Mouse (Mus musculus) limb, embryonic 12.5 days (tissue): Measurements from ENCODE around the gene Eps8l2. TPM values are rescaled to one million over a fixed set of nuclear protein-coding genes. Genes with fewer than 3 reads are reported as not detected.

Experiments used
- ATAC-seq: fragments of 200-750 bp; cut with Nextera tagmentation; 2 replicates; pipeline ENCODE4 v1.8.0; 2017; ENCODE audit warnings: low read depth, moderate TSS enrichment; ENCODE audit not compliant: insufficient number of reproducible peaks, insufficient read depth, low FRiP score, low TSS enrichment
- H3K27ac ChIP-seq: fragments of 300-500 bp; sonication (generic); 2 replicates; pipeline ENCODE4 v1.5.1; 2016; ENCODE audit warnings: mild to moderate bottlenecking, moderate library complexity
- H3K27me3 ChIP-seq: fragments of 300-500 bp; sonication (generic); 2 replicates; pipeline ENCODE4 v1.6.1; 2016; ENCODE audit warnings: mild to moderate bottlenecking, moderate library complexity
- H3K36me3 ChIP-seq: fragments of 300-500 bp; sonication (generic); 2 replicates; pipeline ENCODE4 v1.6.1; 2016; ENCODE audit warnings: mild to moderate bottlenecking, moderate library complexity
- H3K4me1 ChIP-seq: fragments of 300-500 bp; sonication (generic); replicated peaks from 2 replicates; pipeline ENCODE4 v1.6.1; 2016
- H3K4me2 ChIP-seq: fragments of 300-500 bp; sonication (generic); 2 replicates; pipeline ENCODE4 v1.6.1; 2016; ENCODE audit warnings: mild to moderate bottlenecking, moderate library complexity
- H3K4me3 ChIP-seq: fragments of 300-500 bp; sonication (generic); replicated peaks from 2 replicates; pipeline ENCODE4 v1.5.1; 2016; ENCODE audit warnings: mild to moderate bottlenecking
- H3K9ac ChIP-seq: fragments of 300-500 bp; sonication (generic); replicated peaks from 2 replicates; pipeline ENCODE4 v1.6.1; 2016; ENCODE audit warnings: mild to moderate bottlenecking, moderate library complexity
- H3K9me3 ChIP-seq: fragments of 300-500 bp; sonication (generic); 2 replicates; pipeline ENCODE4 v1.6.1; 2016; ENCODE audit warnings: mild to moderate bottlenecking, moderate library complexity
- WGBS: fragments of 180-500 bp; shearing (Covaris S2); methylation state at CpG from one replicate; pipeline ENCODE4 v1.1.7; 2016; 5-methylcytosine and 5-hydroxymethylcytosine counted together
- polyA plus RNA-seq: library from polyadenylated mRNA; unstranded; fragments of >200 nt; fragmentation: Nextera tagmentation; extraction: Ambion mirVana; gene quantifications from 2 replicates; pipeline ENCODE4 v1.2.1, GENCODE M21; 2016

Gene Eps8l2
- polyA plus RNA-seq, 1 experiment from 2014 or later, result 5.1 TPM

- ATAC-seq, result no peak
- WGBS, result 80% methylated on average over 6 of the region's 6 CpGs
- Histone ChIP-seq H3K4me1 (peaks cover 2% of the 10 kb centered on the region), H3K4me3 (no peak overlapping the region), H3K4me2 (no peak overlapping the region), H3K27me3 (no peaks in the 10 kb centered on the region), H3K27ac (no peak overlapping the region), H3K9ac (no peak overlapping the region), H3K9me3 (no peaks in the 10 kb centered on the region), H3K36me3 (peaks cover 41% of the 10 kb centered on the region)
Measured at GRCm38 (mm10) chr7:141331990-141332389, 6.7 kb upstream of the Eps8l2 start.

GRCm38 (mm10) chr7:141335044-141335579 lies 3.6 kb upstream of the Eps8l2 start:
- 86% methylated on average over 2 of the region's 2 CpGs for WGBS
- H3K9me3 ChIP-seq, result no peaks in the 10 kb centered on the region
- ATAC-seq, result no peak
- H3K27me3 ChIP-seq, result peaks cover 25% of the 10 kb centered on the region
- no peak overlapping the region for H3K27ac ChIP-seq
- peaks cover 16% of the 10 kb centered on the region for H3K4me1 ChIP-seq
- H3K4me2 ChIP-seq, result no peak overlapping the region
- H3K36me3 ChIP-seq, result peaks cover 41% of the 10 kb centered on the region
- no peak overlapping the region for H3K9ac ChIP-seq
- H3K4me3 ChIP-seq, result no peak overlapping the region

DNA sequence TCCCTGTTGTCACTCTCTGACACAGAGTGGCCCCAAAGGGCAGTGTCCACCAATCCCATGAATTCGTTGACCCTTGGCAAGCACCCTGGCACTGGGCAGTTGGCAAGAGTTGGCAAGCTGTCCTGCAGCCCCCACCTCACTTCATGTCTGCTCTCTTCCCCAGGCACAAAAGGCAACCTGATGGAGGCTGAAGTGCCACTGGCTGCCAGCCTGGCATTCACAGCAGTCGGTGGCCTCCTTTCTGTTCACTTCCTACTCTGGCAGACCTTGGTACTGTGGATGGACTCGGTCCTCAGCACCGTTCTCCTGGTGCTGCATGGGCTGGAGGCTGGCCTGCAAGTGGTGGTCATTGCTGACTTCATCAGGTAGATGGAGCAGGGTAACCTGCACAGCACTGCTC lies 3.0 kb upstream of the Eps8l2 start:
- H3K4me1 ChIP-seq, result peaks cover 16% of the 10 kb centered on the region
- H3K9ac ChIP-seq, result no peak overlapping the region
- peaks cover 41% of the 10 kb centered on the region for H3K36me3 ChIP-seq
- no peak overlapping the region for H3K4me3 ChIP-seq
- no peak overlapping the region for H3K27ac ChIP-seq
- H3K9me3 ChIP-seq, result no peaks in the 10 kb centered on the region
- no peak overlapping the region for H3K4me2 ChIP-seq
- WGBS, result 88% methylated on average over 4 of the region's 4 CpGs
- H3K27me3 ChIP-seq, result peaks cover 25% of the 10 kb centered on the region
- ATAC-seq, result no peak

GRCm38 (mm10) chr7:141336296-141336695 lies 2.4 kb upstream of the Eps8l2 start:
- no peaks in the 10 kb centered on the region for H3K9me3 ChIP-seq
- no peak for ATAC-seq
- WGBS, result 74% methylated on average over 3 of the region's 3 CpGs

GRCm38 (mm10) chr7:141337716-141338416 lies 814 bp upstream of the Eps8l2 start:
- Histone ChIP-seq H3K4me2 (no peak overlapping the region; the same call in 1 of the 2 replicates), H3K36me3 (peaks cover 31% of the 10 kb centered on the region), H3K27ac (no peak overlapping the region), H3K27me3 (peaks cover 25% of the 10 kb centered on the region), H3K9ac (no peak overlapping the region; the same call in 1 of the 2 replicates), H3K4me3 (no peak overlapping the region), H3K9me3 (no peaks in the 10 kb centered on the region), H3K4me1 (peaks cover 16% of the 10 kb centered on the region)
- 74% methylated on average over 3 of the region's 3 CpGs for WGBS
- no peak for ATAC-seq

More at GRCm38 (mm10) chr7:141336296-141336695, 2.4 kb upstream of the Eps8l2 start:
- Histone ChIP-seq H3K4me2 (no peak overlapping the region), H3K4me1 (peaks cover 16% of the 10 kb centered on the region), H3K4me3 (no peak overlapping the region), H3K27ac (no peak overlapping the region), H3K27me3 (peaks cover 25% of the 10 kb centered on the region), H3K9ac (no peak overlapping the region), H3K36me3 (peaks cover 41% of the 10 kb centered on the region)

- Histone ChIP-seq H3K9me3 (no peaks in the 10 kb centered on the region), H3K4me3 (peak overlapping the region; percentile 30), H3K27me3 (peaks cover 25% of the 10 kb centered on the region), H3K9ac (peak overlapping the region; percentile 53), H3K27ac (no peak overlapping the region), H3K4me2 (peak overlapping the region; percentile 62), H3K4me1 (peaks cover 16% of the 10 kb centered on the region), H3K36me3 (peaks cover 17% of the 10 kb centered on the region)
- 44% methylated on average over 20 of the region's 20 CpGs for WGBS
- no peak for ATAC-seq
Measured at GRCm38 (mm10) chr7:141339215-141339920, 688 bp downstream of the Eps8l2 start.

DNA sequence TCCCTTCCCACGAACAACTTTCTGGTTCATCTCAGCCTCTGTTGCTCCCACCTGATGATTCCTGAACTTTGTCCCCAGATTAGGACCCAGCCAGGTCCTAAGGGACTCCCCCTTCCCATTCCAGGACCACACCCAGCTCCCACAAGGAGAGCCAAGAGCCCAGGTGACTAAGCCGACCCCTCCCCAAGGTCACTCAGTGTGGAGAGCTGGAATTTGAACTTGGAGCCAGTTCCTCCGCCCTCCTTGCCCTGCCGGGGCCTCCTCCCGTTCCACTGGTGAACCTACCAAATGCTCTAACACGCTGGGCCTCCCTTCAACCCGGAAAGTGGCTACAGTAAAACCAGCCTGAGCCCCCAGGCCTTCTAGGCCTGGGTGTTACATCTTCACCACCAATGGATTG lies 1.3 kb downstream of the Eps8l2 start:
- peaks cover 25% of the 10 kb centered on the region for H3K27me3 ChIP-seq
- WGBS, result 74% methylated on average over 7 of the region's 7 CpGs
- H3K9ac ChIP-seq, result no peak overlapping the region; the same call in 1 of the 2 replicates
- no peak for ATAC-seq
- H3K9me3 ChIP-seq, result no peaks in the 10 kb centered on the region
- no peak overlapping the region for H3K4me2 ChIP-seq
- H3K36me3 ChIP-seq, result peaks cover 11% of the 10 kb centered on the region
- H3K4me3 ChIP-seq, result no peak overlapping the region
- H3K4me1 ChIP-seq, result peaks cover 16% of the 10 kb centered on the region
- H3K27ac ChIP-seq, result no peak overlapping the region

GRCm38 (mm10) chr7:141340476-141340875 lies 1.8 kb downstream of the Eps8l2 start:
- no peak overlapping the region; the same call in 1 of the 2 replicates for H3K9ac ChIP-seq
- WGBS, result 89% methylated on average over 6 of the region's 6 CpGs
- ATAC-seq, result no peak
- peaks cover 11% of the 10 kb centered on the region for H3K36me3 ChIP-seq
- peaks cover 25% of the 10 kb centered on the region for H3K27me3 ChIP-seq
- no peak overlapping the region for H3K27ac ChIP-seq
- no peak overlapping the region for H3K4me2 ChIP-seq
- peaks cover 16% of the 10 kb centered on the region for H3K4me1 ChIP-seq
- H3K4me3 ChIP-seq, result no peak overlapping the region
- no peaks in the 10 kb centered on the region for H3K9me3 ChIP-seq

DNA sequence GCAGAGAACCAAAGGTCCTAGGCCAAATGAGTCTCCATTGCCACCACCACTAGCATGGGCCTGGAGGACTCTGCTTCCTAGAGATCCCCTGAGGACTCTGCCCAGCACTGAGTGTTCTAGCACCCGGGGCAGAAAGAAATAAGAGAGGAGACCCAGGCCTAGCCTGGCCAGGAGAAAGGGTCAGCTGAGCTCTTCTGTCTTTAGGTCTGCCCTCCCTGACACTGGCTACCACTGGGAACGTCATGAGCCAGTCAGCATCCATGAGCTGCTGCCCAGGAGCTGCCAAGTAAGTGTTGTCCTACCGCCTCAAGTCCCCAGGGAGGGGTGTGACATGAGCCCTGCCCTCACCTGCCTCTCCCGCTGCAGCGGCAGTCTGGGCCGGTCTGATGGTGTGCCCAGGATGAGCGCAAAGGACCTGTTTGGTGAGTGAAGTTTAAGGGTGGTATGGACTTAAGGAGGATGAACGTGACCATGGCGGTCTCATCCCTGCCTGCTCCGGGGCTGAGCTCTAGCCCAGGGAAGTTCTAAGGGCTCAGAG lies 3.1 kb downstream of the Eps8l2 start:
- no peak overlapping the region for H3K4me2 ChIP-seq
- H3K9ac ChIP-seq, result no peak overlapping the region; the same call in 1 of the 2 replicates
- H3K27ac ChIP-seq, result no peak overlapping the region
- H3K27me3 ChIP-seq, result peaks cover 25% of the 10 kb centered on the region
- peaks cover 16% of the 10 kb centered on the region for H3K4me1 ChIP-seq
- H3K4me3 ChIP-seq, result no peak overlapping the region
- no peaks in the 10 kb centered on the region for H3K9me3 ChIP-seq
- H3K36me3 ChIP-seq, result no peaks in the 10 kb centered on the region
- 70% methylated on average over 10 of the region's 10 CpGs for WGBS
- no peak for ATAC-seq

GRCm38 (mm10) chr7:141343230-141343629 lies 4.5 kb downstream of the Eps8l2 start:
- Histone ChIP-seq H3K9ac (no peak overlapping the region), H3K27ac (no peak overlapping the region), H3K36me3 (no peaks in the 10 kb centered on the region), H3K4me1 (peaks cover 13% of the 10 kb centered on the region), H3K9me3 (no peaks in the 10 kb centered on the region), H3K4me2 (no peak overlapping the region), H3K4me3 (no peak overlapping the region), H3K27me3 (peaks cover 15% of the 10 kb centered on the region)
- ATAC-seq, result no peak
- 84% methylated on average over 2 of the region's 2 CpGs for WGBS

DNA sequence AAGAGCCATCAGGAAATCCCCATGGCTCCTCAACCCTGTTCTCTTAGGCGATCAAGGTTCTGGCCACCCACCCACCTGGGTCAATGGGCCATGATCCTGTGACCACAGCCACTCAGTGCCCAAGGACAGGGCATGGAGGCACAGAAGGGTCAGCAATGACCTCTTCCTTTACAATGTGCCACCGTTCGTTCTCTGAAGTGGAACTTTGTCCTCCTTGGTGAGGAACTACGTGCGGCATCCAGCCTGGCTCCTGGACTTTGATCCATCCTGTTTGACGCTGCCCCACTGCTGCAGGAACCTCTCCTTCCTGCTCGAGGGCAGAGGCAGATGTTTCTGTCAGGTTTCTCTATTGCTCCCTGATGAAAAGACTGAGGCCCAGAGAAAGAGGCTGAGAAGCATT lies 5.0 kb downstream of the Eps8l2 start:
- Histone ChIP-seq H3K27me3 (peaks cover 10% of the 10 kb centered on the region), H3K27ac (no peak overlapping the region), H3K4me1 (peaks cover 8% of the 10 kb centered on the region), H3K4me3 (no peak overlapping the region), H3K36me3 (no peaks in the 10 kb centered on the region), H3K9ac (no peak overlapping the region), H3K9me3 (no peaks in the 10 kb centered on the region), H3K4me2 (no peak overlapping the region)
- ATAC-seq, result no peak
- 72% methylated on average over 7 of the region's 7 CpGs for WGBS
